Mouse (Mus musculus) heart, embryonic 12.5 days (tissue): ENCODE data around the gene Rit1. TPM values are rescaled to one million over a fixed set of nuclear protein-coding genes. Genes with fewer than 3 reads are reported as not detected.
A peak's percentile ranks its signal among the peaks of the same experiment; 100 is the strongest.
"Not testable (repeated sequence)": the region's sequence is repeated elsewhere in the genome, so short reads cannot be mapped to it uniquely, and the experiment has no call there.

Source experiments
- ATAC-seq: fragments of 200-750 bp; cut with Nextera tagmentation; 2 replicates; pipeline ENCODE4 v1.8.0; 2017; ENCODE audit warnings: moderate TSS enrichment, moderate library complexity; ENCODE audit not compliant: insufficient number of reproducible peaks, low FRiP score
- H3K27ac ChIP-seq: fragments of 300-500 bp; sonication (generic); 2 replicates; pipeline ENCODE4 v1.5.1; 2016; ENCODE audit warnings: mild to moderate bottlenecking, moderate library complexity; ENCODE audit not compliant: poor library complexity, severe bottlenecking
- H3K27me3 ChIP-seq: fragments of 300-500 bp; sonication (generic); replicated peaks from 2 replicates; pipeline ENCODE4 v1.6.1; 2016; ENCODE audit warnings: mild to moderate bottlenecking, moderate library complexity
- H3K36me3 ChIP-seq: fragments of 300-500 bp; sonication (generic); 2 replicates; pipeline ENCODE4 v1.6.1; 2016; ENCODE audit warnings: mild to moderate bottlenecking, moderate library complexity
- H3K4me1 ChIP-seq: fragments of 300-500 bp; sonication (generic); replicated peaks from 2 replicates; pipeline ENCODE4 v1.6.1; 2016; ENCODE audit warnings: mild to moderate bottlenecking
- H3K4me2 ChIP-seq: fragments of 300-500 bp; sonication (generic); 2 replicates; pipeline ENCODE4 v1.6.1; 2016; ENCODE audit warnings: mild to moderate bottlenecking, moderate library complexity
- H3K4me3 ChIP-seq: fragments of 300-500 bp; sonication (generic); 2 replicates; pipeline ENCODE4 v1.5.1; 2016; ENCODE audit warnings: mild to moderate bottlenecking
- H3K9ac ChIP-seq: fragments of 300-500 bp; sonication (generic); 2 replicates; pipeline ENCODE4 v1.6.1; 2016; ENCODE audit warnings: mild to moderate bottlenecking, moderate library complexity
- H3K9me3 ChIP-seq: fragments of 300-500 bp; sonication (generic); replicated peaks from 2 replicates; pipeline ENCODE4 v1.6.1; 2016; ENCODE audit warnings: mild to moderate bottlenecking, moderate library complexity
- WGBS: fragments of 180-500 bp; shearing (Covaris S2); methylation state at CpG from one replicate; pipeline ENCODE4 v1.1.7; 2016; 5-methylcytosine and 5-hydroxymethylcytosine counted together
- polyA plus RNA-seq: library from polyadenylated mRNA; unstranded; fragments of >200 nt; fragmentation: Nextera tagmentation; extraction: Ambion mirVana; gene quantifications from 2 replicates; pipeline ENCODE4 v1.2.1, GENCODE M21; 2016

Rit1 gene
- polyA plus RNA-seq, 1 experiment from 2014 or later: 45.9 TPM

DNA sequence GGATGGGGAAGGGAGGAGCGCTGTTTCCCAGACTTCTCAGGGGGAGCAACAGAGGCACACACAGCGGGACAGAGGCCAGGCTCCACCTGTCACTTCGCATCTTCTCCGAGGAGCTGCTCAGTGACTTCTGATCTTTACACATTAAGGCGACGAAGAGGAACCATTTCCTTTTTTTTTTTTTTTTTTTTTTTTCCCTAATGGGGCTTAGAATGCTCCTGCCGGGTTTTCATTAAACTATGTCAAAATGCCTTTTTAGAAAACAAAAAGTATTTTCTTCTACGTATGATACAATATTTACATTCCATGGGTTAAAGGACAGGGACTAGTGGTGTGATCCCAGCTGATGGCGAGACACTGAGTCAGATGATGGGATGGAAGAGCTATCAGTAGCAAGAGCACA is 28.9 kb downstream of the Rit1 start:
- Histone ChIP-seq H3K4me2 (no peak overlapping the region), H3K9me3 (peaks cover 24% of the 10 kb centered on the region), H3K4me1 (no peaks in the 10 kb centered on the region), H3K27me3 (no peaks in the 10 kb centered on the region), H3K36me3 (peaks cover 40% of the 10 kb centered on the region), H3K9ac (no peak overlapping the region), H3K4me3 (no peak overlapping the region), H3K27ac (no peak overlapping the region)
- no peak for ATAC-seq
- 88% methylated on average over 9 of the region's 9 CpGs for WGBS

DNA sequence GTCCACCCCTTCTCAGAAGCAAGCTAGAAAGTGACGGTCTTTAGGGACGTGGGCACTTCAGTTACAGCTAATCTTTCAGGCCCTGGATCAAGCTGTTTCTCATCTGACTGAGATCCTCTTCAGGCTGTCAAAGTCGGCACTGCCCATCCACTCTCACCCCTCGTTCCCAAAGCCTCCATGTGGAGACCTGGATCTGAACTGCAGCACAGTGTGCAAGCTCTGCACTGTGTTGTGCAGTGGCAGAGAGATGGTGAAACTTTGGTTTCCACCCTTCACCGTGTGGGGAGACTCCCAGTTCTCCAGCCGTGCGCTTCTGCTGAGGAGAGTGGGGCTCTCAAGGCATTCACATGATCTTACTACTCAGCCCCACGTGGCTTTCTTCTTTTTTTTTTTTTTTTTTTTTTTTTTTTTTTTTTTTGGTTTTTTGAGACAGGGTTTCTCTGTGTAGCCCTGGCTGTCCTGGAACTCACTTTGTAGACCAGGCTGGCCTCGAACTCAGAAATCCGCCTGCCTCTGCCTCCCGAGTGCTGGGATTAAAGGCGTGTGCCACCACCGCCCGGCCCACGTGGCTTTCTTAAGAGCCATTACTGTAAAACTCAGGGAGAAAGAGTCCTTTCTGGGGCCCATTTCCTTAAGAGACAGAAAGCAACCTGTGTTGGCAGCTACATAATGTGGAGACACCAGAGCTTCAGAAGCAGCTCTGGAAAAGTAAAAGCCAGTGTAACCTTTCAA is 29.7 kb downstream of the Rit1 start:
- ATAC-seq: no peak
- no peak overlapping the region for H3K27ac ChIP-seq
- 77% methylated on average over 13 of the region's 15 CpGs for WGBS

DNA sequence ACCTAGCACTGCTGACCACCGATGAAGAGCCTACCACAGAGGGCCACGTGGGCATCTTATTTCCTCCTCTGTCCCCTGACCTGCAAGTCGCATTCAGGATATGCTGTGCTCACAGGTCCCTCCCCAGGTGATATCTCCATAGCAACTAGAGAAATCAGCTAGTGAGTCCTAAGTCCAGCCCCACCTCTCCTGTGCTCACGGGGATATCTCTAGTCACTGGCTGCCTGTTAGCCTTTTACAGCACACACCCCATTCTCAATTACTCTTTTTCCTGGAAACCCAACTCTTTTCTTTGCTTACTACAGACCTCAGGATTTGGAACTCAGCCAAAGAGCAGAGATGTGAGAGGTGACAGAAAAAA is 30.2 kb downstream of the Rit1 start:
- peaks cover 36% of the 10 kb centered on the region for H3K36me3 ChIP-seq

More for the DNA sequence above, 29.7 kb downstream of the Rit1 start:
- H3K36me3 ChIP-seq: peaks cover 40% of the 10 kb centered on the region
- no peaks in the 10 kb centered on the region for H3K27me3 ChIP-seq
- H3K9ac ChIP-seq: no peak overlapping the region
- no peaks in the 10 kb centered on the region for H3K4me1 ChIP-seq
- H3K4me2 ChIP-seq: no peak overlapping the region
- no peak overlapping the region for H3K4me3 ChIP-seq
- peaks cover 24% of the 10 kb centered on the region for H3K9me3 ChIP-seq

DNA sequence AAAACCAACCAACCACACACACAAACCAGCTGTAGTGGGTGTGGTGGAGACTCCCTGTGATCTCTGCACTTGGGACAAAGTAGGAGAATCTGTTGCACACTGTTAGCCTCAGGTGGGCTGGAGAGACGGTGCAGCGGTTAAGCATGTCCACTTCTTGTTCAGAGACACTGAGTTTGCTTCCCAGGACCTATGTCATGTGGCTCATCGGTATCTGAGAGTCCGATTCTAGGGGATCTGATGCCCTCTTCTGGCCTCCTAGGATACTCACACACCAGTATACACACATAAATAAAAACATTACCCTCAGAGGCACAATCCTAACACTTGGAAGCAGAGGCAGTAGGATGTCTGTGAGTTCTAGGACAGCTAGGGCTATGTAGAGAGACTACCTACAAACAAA is 37.6 kb downstream of the Rit1 start:
- no peak overlapping the region for H3K4me2 ChIP-seq
- WGBS: 70% methylated on average over 4 of the region's 4 CpGs
- H3K4me1 ChIP-seq: peaks cover 27% of the 10 kb centered on the region
- H3K27me3 ChIP-seq: no peaks in the 10 kb centered on the region
- peaks cover 2% of the 10 kb centered on the region for H3K36me3 ChIP-seq
- no peak overlapping the region for H3K27ac ChIP-seq
- ATAC-seq: no peak
- H3K9ac ChIP-seq: no peak overlapping the region
- no peak overlapping the region for H3K4me3 ChIP-seq
- no peaks in the 10 kb centered on the region for H3K9me3 ChIP-seq

More for the DNA sequence above, 30.2 kb downstream of the Rit1 start:
- H3K4me2 ChIP-seq: no peak overlapping the region
- ATAC-seq: no peak
- no peaks in the 10 kb centered on the region for H3K4me1 ChIP-seq
- H3K27me3 ChIP-seq: no peaks in the 10 kb centered on the region
- WGBS: 78% methylated on average over 4 of the region's 4 CpGs
- H3K9me3 ChIP-seq: peaks cover 24% of the 10 kb centered on the region
- H3K4me3 ChIP-seq: no peak overlapping the region
- H3K27ac ChIP-seq: no peak overlapping the region
- H3K9ac ChIP-seq: no peak overlapping the region

DNA sequence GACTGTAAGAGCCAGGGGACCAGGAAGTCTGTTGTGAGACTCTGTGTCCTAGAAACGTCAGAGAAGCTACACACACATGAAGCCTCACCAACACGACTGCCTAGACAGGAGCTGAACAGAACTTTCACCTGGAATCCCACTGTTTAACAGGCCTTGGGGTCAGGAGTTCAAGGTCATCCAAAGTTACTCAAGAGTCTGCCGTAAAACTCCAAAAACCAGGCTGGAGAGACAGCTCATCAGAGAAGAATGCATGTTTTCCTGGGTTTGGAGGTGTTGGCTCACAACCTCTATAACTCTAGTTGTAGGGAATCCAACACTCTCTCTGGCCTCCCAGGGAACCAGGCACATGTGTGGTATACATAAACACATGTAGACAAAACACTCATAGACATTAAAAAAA is 38.9 kb downstream of the Rit1 start:
- Histone ChIP-seq H3K36me3 (0 out of 2 replicates have a peak, but pooled peaks cover 6% of the 10 kb centered on the region), H3K27ac (no peak overlapping the region), H3K4me3 (no peak overlapping the region), H3K9ac (no peak overlapping the region), H3K9me3 (no peaks in the 10 kb centered on the region), H3K4me2 (no peak overlapping the region), H3K4me1 (peaks cover 27% of the 10 kb centered on the region), H3K27me3 (no peaks in the 10 kb centered on the region)
- 55% methylated on average over 3 of the region's 3 CpGs for WGBS
- no peak for ATAC-seq

DNA sequence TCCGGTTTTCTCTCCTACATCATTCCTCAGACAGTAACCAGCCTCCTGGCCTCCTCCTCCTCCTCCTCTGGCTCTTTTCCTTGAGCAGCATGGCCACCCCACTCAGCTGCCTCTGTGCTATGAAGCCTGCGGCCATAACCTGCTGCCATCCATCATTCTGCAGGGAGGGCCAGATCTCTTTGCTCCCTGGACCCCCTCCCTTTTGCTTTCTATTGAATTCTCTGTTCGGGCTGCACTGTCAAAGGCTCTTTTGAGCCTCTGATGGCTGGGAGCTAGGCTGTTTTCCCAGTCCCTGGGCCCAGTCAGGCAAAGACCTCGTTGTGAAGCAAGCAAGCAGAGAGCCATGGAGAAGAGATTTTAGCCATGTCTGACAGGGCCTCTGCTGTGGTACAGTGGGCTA is 39.6 kb downstream of the Rit1 start:
- Histone ChIP-seq H3K4me1 (peaks cover 27% of the 10 kb centered on the region), H3K27ac (no peak overlapping the region), H3K9me3 (no peaks in the 10 kb centered on the region), H3K4me3 (no peak overlapping the region), H3K27me3 (no peaks in the 10 kb centered on the region), H3K4me2 (no peak overlapping the region), H3K9ac (0 out of 2 replicates have a peak overlapping the region, but pooled peaks have one; percentile 35), H3K36me3 (peaks cover 12% of the 10 kb centered on the region)
- ATAC-seq: no peak
- WGBS: 61% methylated on average over 4 of the region's 4 CpGs

DNA sequence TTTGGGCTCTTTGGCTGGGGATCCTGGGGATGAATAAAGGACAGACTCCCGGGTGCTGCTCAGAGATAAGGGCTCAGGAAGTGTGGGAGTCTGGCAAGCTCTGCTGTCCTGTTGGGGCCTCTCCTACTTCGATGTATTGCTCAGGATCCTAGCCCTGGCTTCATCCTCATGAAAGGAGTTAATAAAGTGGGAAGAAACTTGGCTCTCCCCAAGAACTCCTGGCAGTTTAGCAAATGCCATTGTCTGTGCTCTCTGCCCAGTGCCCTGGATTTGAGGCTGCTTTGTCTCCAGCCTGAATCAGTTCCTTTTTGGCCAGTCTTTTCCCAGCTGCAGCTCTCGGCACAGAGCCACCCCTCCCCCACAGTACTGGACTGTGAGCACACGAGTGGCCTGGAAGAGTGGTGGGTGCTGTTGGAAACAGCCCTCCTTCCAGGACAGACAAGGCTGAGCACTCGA is 41.4 kb downstream of the Rit1 start:
- Histone ChIP-seq H3K4me3 (0 out of 2 replicates have a peak overlapping the region, but pooled peaks have one; percentile 2), H3K27ac (peak overlapping the region; percentile 83), H3K36me3 (peaks cover 18% of the 10 kb centered on the region), H3K4me2 (peak overlapping the region; percentile 50), H3K9me3 (no peaks in the 10 kb centered on the region), H3K9ac (peak overlapping the region; percentile 44), H3K27me3 (no peaks in the 10 kb centered on the region), H3K4me1 (peaks cover 27% of the 10 kb centered on the region)
- WGBS: 4% methylated on average over 5 of the region's 5 CpGs
- ATAC-seq: peak; percentile 74

DNA sequence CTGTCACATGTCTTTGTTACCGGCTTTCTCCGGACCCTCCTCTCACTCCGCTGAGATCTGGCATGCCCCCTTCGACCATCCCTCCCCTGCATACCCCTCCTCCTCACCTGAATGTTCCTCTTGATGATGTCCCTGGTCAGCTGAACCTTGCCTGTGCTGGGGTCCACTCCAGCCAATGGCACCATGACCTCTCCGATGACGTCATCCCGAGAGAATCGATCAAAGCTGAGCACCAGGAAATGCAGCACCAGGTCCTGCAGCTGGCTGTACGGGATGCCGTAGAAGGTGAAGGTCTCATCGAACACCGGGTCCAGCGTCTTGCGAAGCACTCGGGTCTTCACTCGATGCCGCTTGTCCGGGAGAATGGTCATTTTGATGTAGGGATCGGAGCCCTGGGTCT is 45.0 kb downstream of the Rit1 start:
- no peaks in the 10 kb centered on the region for H3K9me3 ChIP-seq
- peaks cover 15% of the 10 kb centered on the region for H3K4me1 ChIP-seq
- peaks cover 18% of the 10 kb centered on the region for H3K36me3 ChIP-seq
- 87% methylated on average over 19 of the region's 19 CpGs for WGBS
- no peaks in the 10 kb centered on the region for H3K27me3 ChIP-seq
- no peak overlapping the region for H3K4me2 ChIP-seq
- no peak overlapping the region for H3K9ac ChIP-seq
- no peak for ATAC-seq
- no peak overlapping the region for H3K4me3 ChIP-seq
- H3K27ac ChIP-seq: no peak overlapping the region

DNA sequence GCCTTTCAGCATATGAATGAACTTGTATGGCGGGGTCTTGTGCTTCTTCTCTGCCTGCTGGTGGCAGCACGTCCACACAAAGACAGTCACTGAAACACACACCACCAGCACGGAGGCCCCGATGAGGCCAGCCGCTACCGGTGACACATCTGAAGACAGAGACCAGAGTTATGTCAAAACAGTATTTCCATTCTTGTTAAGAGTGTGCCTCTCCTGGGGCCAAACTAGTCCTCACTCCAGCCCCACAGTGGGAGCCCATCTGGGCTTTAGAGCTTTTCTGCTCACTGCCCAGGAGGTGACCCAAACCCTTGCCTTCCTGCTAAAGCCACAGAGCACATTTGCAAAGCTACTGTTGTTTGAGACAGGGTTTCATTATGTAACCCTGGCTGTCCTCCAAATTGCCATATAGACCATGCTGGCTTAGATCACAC is 45.8 kb downstream of the Rit1 start:
- H3K4me2 ChIP-seq: no peak overlapping the region
- no peaks in the 10 kb centered on the region for H3K9me3 ChIP-seq
- H3K36me3 ChIP-seq: peaks cover 18% of the 10 kb centered on the region
- peaks cover 15% of the 10 kb centered on the region for H3K4me1 ChIP-seq
- ATAC-seq: no peak
- H3K9ac ChIP-seq: peak overlapping the region; percentile 47
- no peak overlapping the region for H3K4me3 ChIP-seq
- H3K27me3 ChIP-seq: no peaks in the 10 kb centered on the region
- WGBS: 37% methylated on average over 6 of the region's 6 CpGs
- H3K27ac ChIP-seq: peak overlapping the region; percentile 18; the same call in 1 of the 2 replicates

DNA sequence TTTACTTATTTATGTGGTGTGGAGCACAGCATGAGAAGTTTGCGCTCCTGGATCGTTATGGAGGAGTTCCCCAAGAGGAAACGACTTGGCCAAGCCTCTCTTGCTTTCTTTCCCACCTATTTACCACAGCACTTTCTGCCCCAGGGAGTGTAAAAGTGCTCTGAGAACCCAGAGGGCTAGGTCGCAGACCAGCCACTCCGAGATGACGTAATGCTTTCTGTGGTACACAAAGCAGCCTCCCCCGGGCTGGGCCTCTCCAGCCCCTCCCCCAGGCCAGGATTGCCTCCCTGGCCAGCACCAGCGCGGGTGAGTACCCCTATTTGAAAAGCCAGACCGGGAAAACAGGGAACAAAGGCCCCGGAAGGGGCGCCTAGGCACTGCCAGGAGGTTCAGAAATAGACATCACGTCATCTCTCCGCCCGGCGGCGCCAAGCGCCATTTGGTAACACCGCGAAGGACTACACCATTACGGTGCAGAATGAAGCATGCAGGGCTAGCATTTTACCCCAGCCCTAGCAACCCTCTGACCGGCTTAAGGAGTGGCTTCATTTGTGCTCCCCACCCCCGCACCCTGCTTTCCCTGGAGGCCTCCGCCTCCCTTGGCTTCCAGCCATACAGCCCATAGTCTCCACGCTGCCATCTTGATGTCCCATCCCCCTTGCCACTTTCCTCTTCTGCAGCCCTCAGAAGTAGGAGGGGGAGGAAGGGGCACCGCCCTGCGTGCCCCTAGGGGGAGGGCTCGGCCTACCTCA is 54.7 kb downstream of the Rit1 start:
- H3K9ac ChIP-seq: not testable (repeated sequence)

DNA sequence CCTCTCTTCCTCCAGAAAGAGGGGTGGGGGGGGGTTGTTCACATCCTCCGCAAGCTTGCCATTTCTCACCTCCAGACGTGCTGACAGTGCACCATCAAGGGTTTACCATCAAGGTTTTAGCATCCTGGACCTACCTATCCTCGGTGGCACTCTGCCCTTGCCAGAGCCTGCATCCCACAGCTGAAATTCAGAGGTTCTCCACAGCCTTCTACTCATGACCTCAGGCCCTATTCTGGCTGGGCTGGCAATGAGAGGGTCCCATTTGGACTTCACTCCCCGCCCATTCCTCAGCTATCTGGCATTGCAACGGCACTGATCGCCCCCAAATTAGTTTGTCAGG is 55.3 kb downstream of the Rit1 start:
- ATAC-seq: not testable (repeated sequence)
- WGBS: 7% methylated on average over 3 of the region's 6 CpGs

More for the DNA sequence above, 54.7 kb downstream of the Rit1 start:
- H3K4me2 ChIP-seq: peak overlapping the region; percentile 64
- peak; percentile 80 for ATAC-seq
- 2% methylated on average over 21 of the region's 28 CpGs for WGBS
- not testable (repeated sequence) for H3K4me1 ChIP-seq, H3K27me3 ChIP-seq, H3K9me3 ChIP-seq, H3K36me3 ChIP-seq
- H3K27ac ChIP-seq: peak overlapping the region; percentile 88
- H3K4me3 ChIP-seq: peak overlapping the region; percentile 42

More for the DNA sequence above, 55.3 kb downstream of the Rit1 start:
- H3K4me1 ChIP-seq, H3K36me3 ChIP-seq, H3K9ac ChIP-seq, H3K9me3 ChIP-seq, H3K27me3 ChIP-seq: not testable (repeated sequence)
- Histone ChIP-seq H3K27ac (peak overlapping the region; percentile 88), H3K4me2 (peak overlapping the region; percentile 64), H3K4me3 (peak overlapping the region; percentile 42)
